Mouse (Mus musculus): ENCODE data around the gene Btbd11. TPM values are rescaled to one million over a fixed set of nuclear protein-coding genes. Genes with fewer than 3 reads are reported as not detected.
A peak's percentile ranks its signal among the peaks of the same experiment; 100 is the strongest.

Btbd11 gene
- polyA plus RNA-seq, 1 experiment, result 0.85 TPM

- TF ChIP-seq CTCF (IDR thresholded peaks at IDR 0.05; ENCODE audit: control insufficient read depth, insufficient read depth, low read length) (no peak), POLR2A (IDR thresholded peaks at IDR 0.05; ENCODE audit: borderline replicate concordance, control insufficient read depth, low read depth, low read length) (no peak)
- Histone ChIP-seq H3K4me1 (ENCODE audit: control insufficient read depth, insufficient read depth, low read length) (no peaks in the 10 kb centered on the region), H3K27ac (ENCODE audit: control insufficient read depth, insufficient read depth, low read depth, low read length, poor library complexity) (no peak overlapping the region), H3K4me3 (replicated peaks; ENCODE audit: control insufficient read depth, low read depth, low read length) (no peak overlapping the region)
- 92% methylated on average over 8 of the region's 8 CpGs for WGBS
Measured at GRCm38 (mm10) chr10:85496358-85496757, 109.7 kb downstream of the Btbd11 start.

- TF ChIP-seq CTCF (IDR thresholded peaks at IDR 0.05; ENCODE audit: control insufficient read depth, insufficient read depth, low read length) (no peak), POLR2A (IDR thresholded peaks at IDR 0.05; ENCODE audit: borderline replicate concordance, control insufficient read depth, low read depth, low read length) (no peak)
- Histone ChIP-seq H3K4me1 (ENCODE audit: control insufficient read depth, insufficient read depth, low read length) (no peaks in the 10 kb centered on the region; the same call in 1 of the 2 replicates), H3K4me3 (replicated peaks; ENCODE audit: control insufficient read depth, low read depth, low read length) (no peak overlapping the region), H3K27ac (ENCODE audit: control insufficient read depth, insufficient read depth, low read depth, low read length, poor library complexity) (no peak overlapping the region)
- WGBS, result 25% methylated on average over 2 of the region's 2 CpGs
Measured at GRCm38 (mm10) chr10:85496981-85497380, 110.4 kb downstream of the Btbd11 start.

- Histone ChIP-seq H3K27ac (ENCODE audit: control insufficient read depth, insufficient read depth, low read depth, low read length, poor library complexity) (no peak overlapping the region), H3K4me3 (replicated peaks; ENCODE audit: control insufficient read depth, low read depth, low read length) (no peak overlapping the region), H3K4me1 (ENCODE audit: control insufficient read depth, insufficient read depth, low read length) (peaks cover 2% of the 10 kb centered on the region; the same call in 1 of the 2 replicates)
- 87% methylated on average over 5 of the region's 5 CpGs for WGBS
- TF ChIP-seq POLR2A (IDR thresholded peaks at IDR 0.05; ENCODE audit: borderline replicate concordance, control insufficient read depth, low read depth, low read length), result no peak
- no peak for TF ChIP-seq CTCF (IDR thresholded peaks at IDR 0.05; ENCODE audit: control insufficient read depth, insufficient read depth, low read length)
Measured at GRCm38 (mm10) chr10:85497931-85498330, 111.3 kb downstream of the Btbd11 start.

GRCm38 (mm10) chr10:85500573-85501155, 114.0 kb downstream of the Btbd11 start:
- H3K4me1 ChIP-seq (ENCODE audit: control insufficient read depth, insufficient read depth, low read length), result peaks cover 2% of the 10 kb centered on the region; the same call in 1 of the 2 replicates
- no peak overlapping the region for H3K27ac ChIP-seq (ENCODE audit: control insufficient read depth, insufficient read depth, low read depth, low read length, poor library complexity)
- WGBS, result 81% methylated on average over 9 of the region's 9 CpGs
- no peak for TF ChIP-seq CTCF (IDR thresholded peaks at IDR 0.05; ENCODE audit: control insufficient read depth, insufficient read depth, low read length)
- TF ChIP-seq POLR2A (IDR thresholded peaks at IDR 0.05; ENCODE audit: borderline replicate concordance, control insufficient read depth, low read depth, low read length), result no peak
- H3K4me3 ChIP-seq (replicated peaks; ENCODE audit: control insufficient read depth, low read depth, low read length), result no peak overlapping the region

- H3K4me1 ChIP-seq (ENCODE audit: control insufficient read depth, insufficient read depth, low read length), result peaks cover 2% of the 10 kb centered on the region; the same call in 1 of the 2 replicates
- 18% methylated on average over 5 of the region's 5 CpGs for WGBS
- no peak overlapping the region for H3K4me3 ChIP-seq (replicated peaks; ENCODE audit: control insufficient read depth, low read depth, low read length)
- TF ChIP-seq CTCF (IDR thresholded peaks at IDR 0.05; ENCODE audit: control insufficient read depth, insufficient read depth, low read length) (no peak), POLR2A (IDR thresholded peaks at IDR 0.05; ENCODE audit: borderline replicate concordance, control insufficient read depth, low read depth, low read length) (no peak)
- H3K27ac ChIP-seq (ENCODE audit: control insufficient read depth, insufficient read depth, low read depth, low read length, poor library complexity), result peak overlapping the region; percentile 7; the same call in 1 of the 2 replicates
Measured at GRCm38 (mm10) chr10:85501966-85502566, 115.5 kb downstream of the Btbd11 start.

- no peak overlapping the region for H3K27ac ChIP-seq (ENCODE audit: control insufficient read depth, insufficient read depth, low read depth, low read length, poor library complexity)
- TF ChIP-seq POLR2A (IDR thresholded peaks at IDR 0.05; ENCODE audit: borderline replicate concordance, control insufficient read depth, low read depth, low read length) (no peak), CTCF (IDR thresholded peaks at IDR 0.05; ENCODE audit: control insufficient read depth, insufficient read depth, low read length) (no peak)
- WGBS, result 54% methylated on average over 9 of the region's 9 CpGs
- H3K4me3 ChIP-seq (replicated peaks; ENCODE audit: control insufficient read depth, low read depth, low read length), result no peak overlapping the region
- H3K4me1 ChIP-seq (ENCODE audit: control insufficient read depth, insufficient read depth, low read length), result peaks cover 2% of the 10 kb centered on the region; the same call in 1 of the 2 replicates
Measured at GRCm38 (mm10) chr10:85502656-85503055, 116.0 kb downstream of the Btbd11 start.

- Histone ChIP-seq H3K4me1 (ENCODE audit: control insufficient read depth, insufficient read depth, low read length) (peaks cover 2% of the 10 kb centered on the region; the same call in 1 of the 2 replicates), H3K4me3 (replicated peaks; ENCODE audit: control insufficient read depth, low read depth, low read length) (no peak overlapping the region), H3K27ac (ENCODE audit: control insufficient read depth, insufficient read depth, low read depth, low read length, poor library complexity) (no peak overlapping the region)
- TF ChIP-seq POLR2A (IDR thresholded peaks at IDR 0.05; ENCODE audit: borderline replicate concordance, control insufficient read depth, low read depth, low read length), result no peak
- TF ChIP-seq CTCF (IDR thresholded peaks at IDR 0.05; ENCODE audit: control insufficient read depth, insufficient read depth, low read length), result no peak
- 66% methylated on average over 7 of the region's 7 CpGs for WGBS
Measured at GRCm38 (mm10) chr10:85503453-85503852, 116.8 kb downstream of the Btbd11 start.

GRCm38 (mm10) chr10:85507270-85508050, 120.8 kb downstream of the Btbd11 start:
- no peak for TF ChIP-seq CTCF (IDR thresholded peaks at IDR 0.05; ENCODE audit: control insufficient read depth, insufficient read depth, low read length)
- no peak for TF ChIP-seq POLR2A (IDR thresholded peaks at IDR 0.05; ENCODE audit: borderline replicate concordance, control insufficient read depth, low read depth, low read length)
- no peak overlapping the region for H3K4me3 ChIP-seq (replicated peaks; ENCODE audit: control insufficient read depth, low read depth, low read length)
- H3K27ac ChIP-seq (ENCODE audit: control insufficient read depth, insufficient read depth, low read depth, low read length, poor library complexity), result no peak overlapping the region
- WGBS, result 73% methylated on average over 7 of the region's 7 CpGs
- peaks cover 2% of the 10 kb centered on the region; the same call in 1 of the 2 replicates for H3K4me1 ChIP-seq (ENCODE audit: control insufficient read depth, insufficient read depth, low read length)

Measured in bone marrow, adult 2 months (tissue).